Mouse (Mus musculus): ENCODE data around the gene Ica1.
A peak's percentile ranks its signal among the peaks of the same experiment; 100 is the strongest.

DNA sequence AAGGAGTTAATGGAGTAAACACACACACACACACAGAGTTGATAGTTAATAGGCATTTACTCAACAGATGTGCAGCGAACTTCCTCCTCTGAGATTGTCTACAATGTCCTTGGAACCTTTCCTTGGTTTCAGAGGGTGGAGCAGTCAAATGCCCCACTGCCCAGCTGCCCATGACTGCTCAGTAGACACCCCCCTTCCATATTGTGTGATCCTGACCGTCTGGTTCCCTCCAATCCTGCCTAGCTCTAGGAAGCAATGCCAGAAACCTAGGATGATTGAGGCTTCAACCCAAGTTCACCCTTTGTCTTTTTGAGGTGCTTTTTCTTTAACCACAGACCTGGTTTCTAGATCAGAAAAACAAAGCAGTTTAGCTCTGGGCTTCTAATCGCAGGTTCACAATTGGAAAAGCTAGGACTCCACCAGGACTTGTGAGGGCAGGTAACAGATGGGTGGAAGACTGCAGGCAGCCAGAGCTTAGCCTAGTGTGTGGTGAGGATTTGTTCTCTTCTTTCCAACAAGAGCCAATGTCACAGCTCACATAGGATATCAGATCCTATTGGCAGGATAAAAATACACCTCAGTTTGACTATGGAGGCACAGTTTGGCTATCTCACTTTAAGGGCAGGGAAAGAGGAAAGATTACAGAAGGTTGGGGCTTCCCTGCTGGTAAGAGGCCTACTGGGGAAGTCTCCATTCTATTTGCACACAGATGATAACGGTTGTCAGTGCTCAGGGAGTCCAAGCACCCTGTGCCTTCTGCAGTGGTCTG, 158.5 kb downstream of the Ica1 start:
- TF ChIP-seq NRF1 (IDR thresholded peaks at IDR 0.05; ENCODE audit: insufficient read depth, low read depth, low read length, poor library complexity, severe bottlenecking) = no peak
- TF ChIP-seq CTCF (IDR thresholded peaks at IDR 0.05 in 2 of 3, conservative IDR thresholded peaks at IDR 0.05 in 1 of 3; ENCODE audit: control insufficient read depth in 1 of 3, insufficient read depth in 1 of 3, low read depth in 2 of 3, low read length in 3 of 3, poor library complexity in 1 of 3, severe bottlenecking in 1 of 3) = no peak
- TF ChIP-seq POLR2AphosphoS2 (IDR thresholded peaks at IDR 0.05; ENCODE audit: low read length) = no peak
- no peak for TF ChIP-seq USF1 (IDR thresholded peaks at IDR 0.05; ENCODE audit: low read depth, low read length)
- TF ChIP-seq POLR2A (IDR thresholded peaks at IDR 0.05; ENCODE audit: control insufficient read depth in 1 of 2, insufficient read depth in 1 of 2, low read depth in 1 of 2, low read length in 2 of 2, poor library complexity in 1 of 2) = no peak
- peak; percentile 43; the same call in 1 of the 2 replicates for TF ChIP-seq MEF2A (IDR thresholded peaks at IDR 0.05; ENCODE audit: extremely low read depth, insufficient replicate concordance, low read depth, low read length, poor library complexity, severe bottlenecking)
- peak; percentile 62; the same call in 1 of the 2 replicates for TF ChIP-seq MYB (IDR thresholded peaks at IDR 0.05; ENCODE audit: low read depth, low read length)
- no peak for TF ChIP-seq HCFC1 (IDR thresholded peaks at IDR 0.05; ENCODE audit: low read depth, low read length)
- no peak for TF ChIP-seq ZNF384 (IDR thresholded peaks at IDR 0.05; ENCODE audit: low read depth, low read length)
- no peak for TF ChIP-seq ZC3H11A (IDR thresholded peaks at IDR 0.05; ENCODE audit: low read depth, low read length)
- TF ChIP-seq TCF12 (IDR thresholded peaks at IDR 0.05; ENCODE audit: low read depth, low read length) = peak; percentile 66
- TF ChIP-seq MXI1 (IDR thresholded peaks at IDR 0.05; ENCODE audit: low read depth, low read length) = no peak
